Mouse (Mus musculus) midbrain, embryonic 15.5 days (tissue): ENCODE measurements around the gene Gp9. TPM values are rescaled to one million over a fixed set of nuclear protein-coding genes. Genes with fewer than 3 reads are reported as not detected.

Experiments used
- ATAC-seq: fragments of 200-750 bp; cut with Nextera tagmentation; replicated peaks from 2 replicates; pipeline ENCODE4 v1.8.0; 2017; ENCODE audit warnings: moderate TSS enrichment
- H3K27ac ChIP-seq: fragments of 300-500 bp; sonication (generic); 2 replicates; pipeline ENCODE4 v1.5.1; 2015; ENCODE audit warnings: mild to moderate bottlenecking, inconsistent platforms
- H3K27me3 ChIP-seq: fragments of 300-500 bp; sonication (generic); replicated peaks from 2 replicates; pipeline ENCODE4 v1.6.1; 2015; ENCODE audit warnings: inconsistent platforms
- H3K36me3 ChIP-seq: fragments of 300-500 bp; sonication (generic); replicated peaks from 2 replicates; pipeline ENCODE4 v1.6.1; 2015; ENCODE audit warnings: inconsistent platforms
- H3K4me1 ChIP-seq: fragments of 300-500 bp; sonication (generic); 2 replicates; pipeline ENCODE4 v1.6.1; 2015; ENCODE audit warnings: inconsistent platforms
- H3K4me2 ChIP-seq: fragments of 300-500 bp; sonication (generic); 2 replicates; pipeline ENCODE4 v1.6.1; 2015; ENCODE audit warnings: inconsistent platforms, mild to moderate bottlenecking, moderate library complexity
- H3K4me3 ChIP-seq: fragments of 300-500 bp; sonication (generic); 2 replicates; pipeline ENCODE4 v1.5.1; 2015; ENCODE audit warnings: mild to moderate bottlenecking, inconsistent platforms
- H3K9ac ChIP-seq: fragments of 300-500 bp; sonication (generic); 2 replicates; pipeline ENCODE4 v1.6.1; 2015; ENCODE audit warnings: mild to moderate bottlenecking, inconsistent platforms
- H3K9me3 ChIP-seq: fragments of 300-500 bp; sonication (generic); 2 replicates; pipeline ENCODE4 v1.6.1; 2016; ENCODE audit warnings: inconsistent platforms
- WGBS: fragments of 180-500 bp; shearing (Covaris S2); methylation state at CpG from one replicate; pipeline ENCODE4 v1.1.7; 2015; ENCODE audit warnings: mixed read lengths; 5-methylcytosine and 5-hydroxymethylcytosine counted together
- polyA plus RNA-seq: library from polyadenylated mRNA; unstranded; fragments of >200 nt; fragmentation: Nextera tagmentation; extraction: Ambion mirVana; gene quantifications from 2 replicates; pipeline ENCODE4 v1.2.1, GENCODE M21; 2015

Gene Gp9
- polyA plus RNA-seq, 1 experiment from 2014 or later = 1.0 TPM

- no peaks in the 10 kb centered on the region for H3K9me3 ChIP-seq
- H3K4me2 ChIP-seq = no peak overlapping the region
- H3K4me1 ChIP-seq = 0 out of 2 replicates have a peak, but pooled peaks cover 4% of the 10 kb centered on the region
- no peak for ATAC-seq
- no peak overlapping the region for H3K27ac ChIP-seq
- no peak overlapping the region for H3K4me3 ChIP-seq
- no peaks in the 10 kb centered on the region for H3K27me3 ChIP-seq
- no peaks in the 10 kb centered on the region for H3K36me3 ChIP-seq
- no peak overlapping the region for H3K9ac ChIP-seq
Observed at GRCm38 (mm10) chr6:87740496-87740895, 37.4 kb upstream of the Gp9 start.

GRCm38 (mm10) chr6:87741978-87742377 lies 35.9 kb upstream of the Gp9 start:
- Histone ChIP-seq H3K36me3 (no peaks in the 10 kb centered on the region), H3K4me3 (no peak overlapping the region), H3K4me2 (no peak overlapping the region), H3K27ac (no peak overlapping the region), H3K9ac (no peak overlapping the region), H3K27me3 (no peaks in the 10 kb centered on the region), H3K4me1 (0 out of 2 replicates have a peak, but pooled peaks cover 4% of the 10 kb centered on the region), H3K9me3 (no peaks in the 10 kb centered on the region)
- 96% methylated on average over 8 of the region's 8 CpGs for WGBS
- ATAC-seq = no peak

GRCm38 (mm10) chr6:87742804-87743203 lies 35.1 kb upstream of the Gp9 start:
- Histone ChIP-seq H3K4me1 (0 out of 2 replicates have a peak, but pooled peaks cover 4% of the 10 kb centered on the region), H3K9me3 (no peaks in the 10 kb centered on the region), H3K4me2 (no peak overlapping the region), H3K27me3 (no peaks in the 10 kb centered on the region), H3K4me3 (no peak overlapping the region), H3K36me3 (no peaks in the 10 kb centered on the region), H3K9ac (no peak overlapping the region), H3K27ac (no peak overlapping the region)
- no peak for ATAC-seq
- 81% methylated on average over 5 of the region's 5 CpGs for WGBS

DNA sequence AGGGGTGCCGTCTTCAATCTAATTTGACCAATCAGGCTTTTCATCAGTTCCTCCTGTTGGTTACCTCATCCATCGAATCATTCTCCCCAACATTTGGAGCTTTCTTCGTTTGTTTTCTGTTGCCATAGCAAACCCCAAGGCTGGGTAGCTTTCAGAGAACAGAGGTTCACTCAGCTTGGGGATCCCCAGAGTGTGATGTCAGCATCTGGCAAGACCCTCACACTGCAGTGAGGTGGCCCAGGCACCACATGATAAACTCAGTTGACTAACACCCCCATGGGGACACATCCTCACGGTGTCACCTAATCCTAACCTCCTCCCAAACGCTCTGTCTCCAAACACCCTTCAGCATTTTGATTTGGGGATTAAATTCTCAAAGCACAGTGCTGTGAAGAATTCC lies 34.6 kb upstream of the Gp9 start:
- no peaks in the 10 kb centered on the region for H3K9me3 ChIP-seq

GRCm38 (mm10) chr6:87744632-87745031 lies 33.2 kb upstream of the Gp9 start:
- no peak overlapping the region for H3K9ac ChIP-seq
- H3K4me1 ChIP-seq = no peaks in the 10 kb centered on the region
- H3K4me3 ChIP-seq = no peak overlapping the region
- H3K27ac ChIP-seq = no peak overlapping the region
- H3K9me3 ChIP-seq = no peaks in the 10 kb centered on the region
- ATAC-seq = no peak
- no peaks in the 10 kb centered on the region for H3K27me3 ChIP-seq
- H3K4me2 ChIP-seq = no peak overlapping the region
- no peaks in the 10 kb centered on the region for H3K36me3 ChIP-seq
- WGBS = 92% methylated on average over 3 of the region's 3 CpGs

More for the DNA sequence above, 34.6 kb upstream of the Gp9 start:
- Histone ChIP-seq H3K27ac (no peak overlapping the region), H3K4me1 (0 out of 2 replicates have a peak, but pooled peaks cover under 1% of the 10 kb centered on the region), H3K36me3 (no peaks in the 10 kb centered on the region), H3K4me2 (no peak overlapping the region), H3K4me3 (no peak overlapping the region), H3K9ac (no peak overlapping the region), H3K27me3 (no peaks in the 10 kb centered on the region)
- no peak for ATAC-seq
- 73% methylated on average over 5 of the region's 5 CpGs for WGBS

DNA sequence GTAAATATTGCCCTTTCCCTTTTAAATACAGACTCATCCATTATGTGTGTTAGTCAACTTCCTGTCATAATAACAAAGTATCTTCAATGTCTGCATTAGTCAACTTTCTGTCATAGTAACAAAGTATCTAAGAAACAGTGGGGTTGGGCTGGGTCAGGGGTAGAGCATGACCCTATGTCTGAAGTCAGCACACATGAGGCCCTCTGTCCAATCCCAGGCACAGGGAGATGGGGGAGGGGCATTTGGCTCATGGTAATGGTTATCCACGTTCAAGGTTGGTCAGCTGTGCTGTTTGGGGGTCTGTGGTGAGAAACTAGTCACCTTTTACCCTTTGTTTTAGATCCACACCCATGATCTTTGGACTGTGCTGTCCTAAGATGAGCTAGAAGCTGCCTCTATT lies 32.6 kb upstream of the Gp9 start:
- H3K27me3 ChIP-seq = no peaks in the 10 kb centered on the region
- no peak overlapping the region for H3K9ac ChIP-seq
- H3K4me3 ChIP-seq = no peak overlapping the region
- no peaks in the 10 kb centered on the region for H3K4me1 ChIP-seq
- H3K36me3 ChIP-seq = no peaks in the 10 kb centered on the region
- no peak overlapping the region for H3K27ac ChIP-seq
- 59% methylated on average over 1 of the region's 1 CpGs for WGBS
- no peak for ATAC-seq
- no peaks in the 10 kb centered on the region for H3K9me3 ChIP-seq
- no peak overlapping the region for H3K4me2 ChIP-seq

- H3K27ac ChIP-seq = no peak overlapping the region
- H3K4me2 ChIP-seq = no peak overlapping the region
- H3K4me1 ChIP-seq = no peaks in the 10 kb centered on the region
- no peak overlapping the region for H3K4me3 ChIP-seq
- no peak for ATAC-seq
- no peaks in the 10 kb centered on the region for H3K36me3 ChIP-seq
- 79% methylated on average over 3 of the region's 3 CpGs for WGBS
- no peak overlapping the region for H3K9ac ChIP-seq
- H3K9me3 ChIP-seq = no peaks in the 10 kb centered on the region
- no peaks in the 10 kb centered on the region for H3K27me3 ChIP-seq
Observed at GRCm38 (mm10) chr6:87746059-87746458, 31.8 kb upstream of the Gp9 start.

GRCm38 (mm10) chr6:87746849-87747248 lies 31.0 kb upstream of the Gp9 start:
- ATAC-seq = no peak
- H3K4me1 ChIP-seq = no peaks in the 10 kb centered on the region
- no peaks in the 10 kb centered on the region for H3K36me3 ChIP-seq
- no peak overlapping the region for H3K9ac ChIP-seq
- no peak overlapping the region for H3K27ac ChIP-seq
- no peak overlapping the region for H3K4me2 ChIP-seq
- 76% methylated on average over 2 of the region's 2 CpGs for WGBS
- no peak overlapping the region for H3K4me3 ChIP-seq
- H3K27me3 ChIP-seq = no peaks in the 10 kb centered on the region
- no peaks in the 10 kb centered on the region for H3K9me3 ChIP-seq

DNA sequence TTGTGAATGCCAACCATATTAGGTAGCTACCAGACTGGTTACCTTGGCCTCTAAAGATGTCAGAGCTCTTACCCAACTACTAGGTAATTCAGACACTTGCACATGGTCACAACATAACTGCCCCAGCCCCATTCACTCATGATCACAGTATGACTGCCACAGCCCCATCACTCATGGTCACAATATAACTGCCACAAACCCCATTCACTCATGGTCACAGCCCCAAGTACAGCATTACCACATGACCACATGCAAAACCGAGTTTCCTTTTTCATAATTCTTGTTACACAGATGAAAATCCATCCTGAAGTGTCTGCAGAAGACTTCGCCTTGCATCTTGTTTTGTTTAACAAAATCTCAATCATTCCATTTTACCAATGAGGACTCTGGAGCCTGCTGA lies 29.8 kb upstream of the Gp9 start:
- no peak for ATAC-seq
- Histone ChIP-seq H3K27ac (no peak overlapping the region), H3K4me3 (no peak overlapping the region), H3K36me3 (no peaks in the 10 kb centered on the region), H3K4me1 (no peaks in the 10 kb centered on the region), H3K27me3 (no peaks in the 10 kb centered on the region), H3K9ac (no peak overlapping the region), H3K9me3 (no peaks in the 10 kb centered on the region), H3K4me2 (no peak overlapping the region)
- 85% methylated on average over 2 of the region's 2 CpGs for WGBS

- Histone ChIP-seq H3K27me3 (no peaks in the 10 kb centered on the region), H3K9me3 (no peaks in the 10 kb centered on the region), H3K9ac (no peak overlapping the region), H3K4me1 (no peaks in the 10 kb centered on the region), H3K36me3 (no peaks in the 10 kb centered on the region), H3K4me3 (no peak overlapping the region), H3K4me2 (no peak overlapping the region), H3K27ac (no peak overlapping the region)
- 90% methylated on average over 6 of the region's 6 CpGs for WGBS
- ATAC-seq = no peak
Observed at GRCm38 (mm10) chr6:87748531-87748930, 29.3 kb upstream of the Gp9 start.

- no peak for ATAC-seq
Observed at GRCm38 (mm10) chr6:87750184-87750910, 27.5 kb upstream of the Gp9 start.

DNA sequence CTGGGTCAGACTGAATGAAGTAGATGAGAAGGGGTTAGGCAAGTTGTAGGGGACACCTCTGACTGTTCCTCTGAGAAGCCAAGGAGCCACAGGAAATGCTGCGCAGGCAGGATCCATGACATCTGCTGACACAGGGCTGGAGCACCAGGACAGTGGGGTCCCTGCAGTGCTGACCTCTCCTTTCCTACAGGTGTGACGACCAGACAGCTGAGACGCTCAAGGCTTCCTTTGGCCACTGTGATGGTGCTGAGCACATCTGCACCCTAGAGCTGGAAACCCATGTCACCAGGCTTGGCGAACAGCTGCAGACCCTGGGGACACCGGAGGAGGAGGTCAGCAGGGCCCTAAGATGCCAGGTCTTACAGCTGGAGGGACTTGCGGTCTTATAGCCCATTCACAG lies 26.3 kb upstream of the Gp9 start:
- WGBS = 91% methylated on average over 6 of the region's 6 CpGs
- Histone ChIP-seq H3K4me1 (no peaks in the 10 kb centered on the region), H3K4me3 (no peak overlapping the region), H3K9ac (no peak overlapping the region), H3K27me3 (no peaks in the 10 kb centered on the region), H3K36me3 (no peaks in the 10 kb centered on the region), H3K27ac (no peak overlapping the region), H3K4me2 (no peak overlapping the region), H3K9me3 (no peaks in the 10 kb centered on the region)
- no peak for ATAC-seq

More at GRCm38 (mm10) chr6:87750184-87750910, 27.5 kb upstream of the Gp9 start:
- no peak overlapping the region for H3K4me2 ChIP-seq
- WGBS = 87% methylated on average over 8 of the region's 8 CpGs
- H3K36me3 ChIP-seq = no peaks in the 10 kb centered on the region
- no peaks in the 10 kb centered on the region for H3K4me1 ChIP-seq
- H3K4me3 ChIP-seq = no peak overlapping the region
- H3K27me3 ChIP-seq = no peaks in the 10 kb centered on the region
- H3K27ac ChIP-seq = no peak overlapping the region
- H3K9ac ChIP-seq = no peak overlapping the region
- H3K9me3 ChIP-seq = no peaks in the 10 kb centered on the region

- H3K4me1 ChIP-seq = no peaks in the 10 kb centered on the region
- H3K36me3 ChIP-seq = no peaks in the 10 kb centered on the region
- H3K9me3 ChIP-seq = no peaks in the 10 kb centered on the region
- no peak overlapping the region for H3K4me2 ChIP-seq
- no peak for ATAC-seq
- WGBS = 95% methylated on average over 4 of the region's 4 CpGs
- no peak overlapping the region for H3K9ac ChIP-seq
- no peaks in the 10 kb centered on the region for H3K27me3 ChIP-seq
- H3K4me3 ChIP-seq = no peak overlapping the region
- H3K27ac ChIP-seq = no peak overlapping the region
Observed at GRCm38 (mm10) chr6:87755196-87755595, 22.7 kb upstream of the Gp9 start.
